ENCODE assay signal across 9 mouse cellular contexts in genomic region chr11:70110146-70110545, GRCm38 (mm10). TPM values are rescaled to one million over a fixed set of nuclear protein-coding genes. Genes with fewer than 3 reads are reported as not detected.
A peak's percentile ranks its signal among the peaks of the same experiment; 100 is the strongest.
DNase-seq lines count a peak whose midpoint lies in the region; ATAC-seq and TF ChIP-seq lines count a peak whose summit lies in the region.
"Had no signal": no experiment of that assay in that cellular context is flagged by ENCODE, and none has a peak within 500 bp of the region (broad histone marks: within the 10 kb centered on the region; RNA-seq: fewer than 3 reads in every experiment).

No protein-coding gene starts in this region.

- intact Hi-C loops in heart, adult 2 months (cut with DNase I): no loop called here

- no peak overlapping the region for H3K27ac ChIP-seq in heart, adult 2 months
- H3K27ac ChIP-seq in heart, embryonic 10.5 days: no peak overlapping the region
- no peak overlapping the region for H3K27ac ChIP-seq in liver, postnatal 0 days (ENCODE audit: low read depth)
- no peak overlapping the region for H3K27ac ChIP-seq in forebrain, embryonic 10.5 days

- ATAC-seq in common myeloid progenitor, adult 5-6 weeks (replicated peaks; ENCODE audit: low read depth, poor library complexity, severe bottlenecking): 0 out of 2 replicates have a peak, but pooled peaks have one; percentile 53
- ATAC-seq in liver, postnatal 0 days: no peak

- DNase-seq in heart, adult 2 months: no peak
- no peak for DNase-seq in heart, embryonic 10.5 days (ENCODE audit: low spot score)
- peak; percentile 6 for DNase-seq in right cerebral cortex, adult 18-20 months
- no peak for DNase-seq in right cerebral cortex, postnatal 25 days
- peak; percentile 68 for DNase-seq in liver, postnatal 0 days
- DNase-seq in spleen, postnatal 36 days (ENCODE audit: low spot score in 2 of 2): peak; percentile 18 to 34
- DNase-seq in forebrain, embryonic 10.5 days (ENCODE audit: extremely low spot score, low spot score): no peak

- WGBS in heart, adult 2 months: 78% methylated on average over 3 of the region's 3 CpGs
- 68% methylated on average over 3 of the region's 3 CpGs for WGBS in heart, embryonic 10.5 days
- WGBS in liver, postnatal 0 days (ENCODE audit: insufficient replicate concordance): 54% methylated on average over 3 of the region's 3 CpGs
- 72% methylated on average over 3 of the region's 3 CpGs for WGBS in forebrain, embryonic 10.5 days

- H3K9ac ChIP-seq in heart, adult 2 months (ENCODE audit: low read depth, low read length): no peak overlapping the region
- no peak overlapping the region for H3K9ac ChIP-seq in liver, postnatal 0 days (replicated peaks)

- H3K36me3 ChIP-seq in heart, adult 2 months (ENCODE audit: control insufficient read depth, insufficient read depth, low read length): no peaks in the 10 kb centered on the region
- no peaks in the 10 kb centered on the region for H3K36me3 ChIP-seq in heart, embryonic 10.5 days
- H3K36me3 ChIP-seq in liver, postnatal 0 days (replicated peaks; ENCODE audit: insufficient read depth, low read length): no peaks in the 10 kb centered on the region
- H3K36me3 ChIP-seq in forebrain, embryonic 10.5 days (replicated peaks): no peaks in the 10 kb centered on the region

- H3K4me3 ChIP-seq in heart, adult 2 months: no peak overlapping the region
- no peak overlapping the region for H3K4me3 ChIP-seq in heart, embryonic 10.5 days
- H3K4me3 ChIP-seq in liver, postnatal 0 days (ENCODE audit: low read depth, low read length): no peak overlapping the region
- H3K4me3 ChIP-seq in forebrain, embryonic 10.5 days: no peak overlapping the region

- no peak for TF ChIP-seq POLR2A in heart, adult 2 months (IDR thresholded peaks at IDR 0.05; ENCODE audit: insufficient read depth, low read depth, low read length)

- H3K4me1 ChIP-seq in heart, adult 2 months (ENCODE audit: control insufficient read depth, insufficient read depth, low read length): no peaks in the 10 kb centered on the region; the same call in 1 of the 2 replicates
- no peaks in the 10 kb centered on the region for H3K4me1 ChIP-seq in heart, embryonic 10.5 days
- H3K4me1 ChIP-seq in liver, postnatal 0 days (ENCODE audit: insufficient read depth): no peaks in the 10 kb centered on the region
- H3K4me1 ChIP-seq in forebrain, embryonic 10.5 days: no peaks in the 10 kb centered on the region

- H3K79me2 ChIP-seq in heart, adult 2 months (replicated peaks; ENCODE audit: control insufficient read depth, insufficient read depth, low read length): no peaks in the 10 kb centered on the region

- H3K27me3 ChIP-seq in heart, adult 2 months (ENCODE audit: control insufficient read depth, insufficient read depth, low read length): no peaks in the 10 kb centered on the region
- no peaks in the 10 kb centered on the region for H3K27me3 ChIP-seq in heart, embryonic 10.5 days (ENCODE audit: insufficient read depth, poor library complexity, severe bottlenecking)
- no peaks in the 10 kb centered on the region for H3K27me3 ChIP-seq in liver, postnatal 0 days (ENCODE audit: insufficient read depth, low read length)
- no peaks in the 10 kb centered on the region for H3K27me3 ChIP-seq in forebrain, embryonic 10.5 days (ENCODE audit: poor library complexity, severe bottlenecking)

- TF ChIP-seq CTCF in heart, adult 2 months (IDR thresholded peaks at IDR 0.05): peak; percentile 69
- peak; percentile 88 for TF ChIP-seq CTCF in liver, postnatal 0 days (IDR thresholded peaks at IDR 0.05; ENCODE audit: low read depth)

- no peak for TF ChIP-seq EP300 in heart, adult 2 months (IDR thresholded peaks at IDR 0.05; ENCODE audit: insufficient read depth, low read depth, low read length)
- TF ChIP-seq EP300 in liver, postnatal 0 days (IDR thresholded peaks at IDR 0.05; ENCODE audit: low read depth): no peak

- no peak overlapping the region for H3K4me2 ChIP-seq in liver, postnatal 0 days (ENCODE audit: low read depth, low read length)

- no peaks in the 10 kb centered on the region for H3K9me3 ChIP-seq in heart, embryonic 10.5 days
- no peaks in the 10 kb centered on the region for H3K9me3 ChIP-seq in liver, postnatal 0 days (ENCODE audit: low read length)
- no peaks in the 10 kb centered on the region for H3K9me3 ChIP-seq in forebrain, embryonic 10.5 days

RNA-seq across cellular contexts. Expression of gene Asgr2, which starts 17.7 kb away (rescaled TPM):
- under 1 TPM in 1 of 2 experiments, not detected in 1; 0.16 TPM for total RNA-seq in heart, adult 2 months (2021)
- polyA plus RNA-seq in heart, adult 2 months (2012; rRNA removed): 0.31 and 0.56 TPM in 2 replicates
- polyA plus RNA-seq in heart, embryonic 10.5 days (2016; fragmentation: Nextera tagmentation; extraction: Ambion mirVana): 0.17 and 1.1 TPM in 2 replicates
- total RNA-seq in common myeloid progenitor, adult 5-6 weeks (2017): not detected in 2 replicates
- polyA plus RNA-seq in liver, postnatal 0 days (2015; fragmentation: Nextera tagmentation; extraction: Ambion mirVana): 48.3 and 53.3 TPM in 2 replicates
- not detected in 2 replicates for polyA plus RNA-seq in forebrain, embryonic 10.5 days (2016; fragmentation: Nextera tagmentation; extraction: Ambion mirVana)

RNA-seq across cellular contexts. Expression of gene Mgl2, which starts 20.0 kb away (rescaled TPM):
- total RNA-seq in heart, adult 2 months (2021): 1 to 10 TPM; 5.6 to 6.7 TPM
- polyA plus RNA-seq in heart, adult 2 months (2012; rRNA removed): 7.4 and 9.7 TPM in 2 replicates
- polyA plus RNA-seq in heart, embryonic 10.5 days (2016; fragmentation: Nextera tagmentation; extraction: Ambion mirVana): 0.28 and 0.59 TPM in 2 replicates
- total RNA-seq in common myeloid progenitor, adult 5-6 weeks (2017): 1.1 and 1.5 TPM in 2 replicates
- polyA plus RNA-seq in liver, postnatal 0 days (2015; fragmentation: Nextera tagmentation; extraction: Ambion mirVana): 1.5 TPM in 2 replicates
- polyA plus RNA-seq in forebrain, embryonic 10.5 days (2016; fragmentation: Nextera tagmentation; extraction: Ambion mirVana): not detected in 2 replicates

RNA-seq across cellular contexts. Expression of gene Clec10a, which starts 45.9 kb away (rescaled TPM):
- 1 to 10 TPM; 1.7 to 3.2 TPM for total RNA-seq in heart, adult 2 months (2021)
- 2.8 and 3.8 TPM in 2 replicates for polyA plus RNA-seq in heart, adult 2 months (2012; rRNA removed)
- 0.31 TPM in 1 of 2 replicates, not detected in the other for polyA plus RNA-seq in heart, embryonic 10.5 days (2016; fragmentation: Nextera tagmentation; extraction: Ambion mirVana)
- total RNA-seq in common myeloid progenitor, adult 5-6 weeks (2017): 7.7 and 7.9 TPM in 2 replicates
- 0.46 and 0.81 TPM in 2 replicates for polyA plus RNA-seq in liver, postnatal 0 days (2015; fragmentation: Nextera tagmentation; extraction: Ambion mirVana)
- polyA plus RNA-seq in forebrain, embryonic 10.5 days (2016; fragmentation: Nextera tagmentation; extraction: Ambion mirVana): not detected in 2 replicates

RNA-seq across cellular contexts. Expression of gene Asgr1, which starts 56.3 kb away (rescaled TPM):
- not detected for total RNA-seq in heart, adult 2 months (2021)
- polyA plus RNA-seq in heart, adult 2 months (2012; rRNA removed): 0.50 TPM in 1 of 2 replicates, not detected in the other
- 0.23 and 0.93 TPM in 2 replicates for polyA plus RNA-seq in heart, embryonic 10.5 days (2016; fragmentation: Nextera tagmentation; extraction: Ambion mirVana)
- total RNA-seq in common myeloid progenitor, adult 5-6 weeks (2017): 0.82 TPM in 1 of 2 replicates, not detected in the other
- polyA plus RNA-seq in liver, postnatal 0 days (2015; fragmentation: Nextera tagmentation; extraction: Ambion mirVana): 458 and 462 TPM in 2 replicates
- polyA plus RNA-seq in forebrain, embryonic 10.5 days (2016; fragmentation: Nextera tagmentation; extraction: Ambion mirVana): 0.71 and 1.2 TPM in 2 replicates
- polyA plus RNA-seq: stomach, embryonic 14.5 days had no signal

Comparison
In these comparisons a context has a peak if more than half of its experiments do, and no peak if none do; other contexts are left out.
1. DNase-seq: peak in right cerebral cortex, adult 18-20 months (single experiment), liver, postnatal 0 days (single experiment) and spleen, postnatal 36 days (2 of 2); none in heart, adult 2 months (0 of 2), heart, embryonic 10.5 days (single experiment), right cerebral cortex, postnatal 25 days (single experiment) and forebrain, embryonic 10.5 days (single experiment).
2. RNA of gene Asgr2, which starts 17.7 kb away (polyA plus RNA-seq): 48.3 to 53.3 TPM in liver, postnatal 0 days; 0.17 to 1.1 TPM in heart, embryonic 10.5 days, 0.31 to 0.56 TPM in heart, adult 2 months and not detected in forebrain, embryonic 10.5 days; every median in the first group is over 10 times any median in the second.